Mouse (Mus musculus) urinary bladder, adult 2 months (tissue): Measurements from ENCODE around the gene Zfp870. TPM values are rescaled to one million over a fixed set of nuclear protein-coding genes. Genes with fewer than 3 reads are reported as not detected.
"Not testable (repeated sequence)": the region's sequence is repeated elsewhere in the genome, so short reads cannot be mapped to it uniquely, and the experiment has no call there.

Source experiments
- DNase-seq: peaks from one replicate; pipeline ENCODE4 v3.0.0; 2022; ENCODE audit warnings: low spot score
- polyA plus RNA-seq: library from polyadenylated mRNA; depleted of rRNA; stranded (reverse); fragments of >200 nt; gene quantifications from 2 replicates; pipeline ENCODE4 v1.2.3, GENCODE M21; 2012; rRNA removed

The Zfp870 gene
- polyA plus RNA-seq, 1 experiment, result 3.6 TPM

GRCm38 (mm10) chr17:32872091-32872490 is 19.4 kb downstream of the Zfp870 start:
- DNase-seq, result no peak

- no peak for DNase-seq
Observed at GRCm38 (mm10) chr17:32871483-32871882, 20.0 kb downstream of the Zfp870 start.

DNA sequence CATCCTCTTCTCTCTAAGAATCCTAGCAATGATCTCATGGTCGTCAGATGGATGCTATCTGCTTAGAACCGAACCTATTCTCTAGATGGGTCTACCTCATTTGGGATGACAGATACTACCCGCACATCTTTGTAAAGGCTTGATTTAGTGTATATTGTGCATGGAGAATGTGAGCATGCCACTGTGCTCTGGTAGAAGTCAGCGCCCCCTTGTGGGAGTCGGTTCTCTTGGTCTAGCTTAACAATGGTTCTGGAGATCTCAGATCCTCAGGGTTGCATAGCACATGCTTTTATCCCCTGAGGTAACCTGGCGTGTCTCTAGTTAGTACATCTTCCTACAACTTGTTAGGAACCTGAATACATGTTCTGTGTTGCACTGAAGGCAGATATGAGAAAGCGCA is 24.2 kb downstream of the Zfp870 start:
- DNase-seq, result not testable (repeated sequence)

DNA sequence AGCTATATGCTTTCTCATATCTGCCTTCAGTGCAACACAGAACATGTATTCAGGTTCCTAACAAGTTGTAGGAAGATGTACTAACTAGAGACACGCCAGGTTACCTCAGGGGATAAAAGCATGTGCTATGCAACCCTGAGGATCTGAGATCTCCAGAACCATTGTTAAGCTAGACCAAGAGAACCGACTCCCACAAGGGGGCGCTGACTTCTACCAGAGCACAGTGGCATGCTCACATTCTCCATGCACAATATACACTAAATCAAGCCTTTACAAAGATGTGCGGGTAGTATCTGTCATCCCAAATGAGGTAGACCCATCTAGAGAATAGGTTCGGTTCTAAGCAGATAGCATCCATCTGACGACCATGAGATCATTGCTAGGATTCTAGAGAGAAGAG is 34.7 kb downstream of the Zfp870 start:
- not testable (repeated sequence) for DNase-seq

GRCm38 (mm10) chr17:32851581-32851980 is 39.9 kb downstream of the Zfp870 start:
- no peak for DNase-seq

DNA sequence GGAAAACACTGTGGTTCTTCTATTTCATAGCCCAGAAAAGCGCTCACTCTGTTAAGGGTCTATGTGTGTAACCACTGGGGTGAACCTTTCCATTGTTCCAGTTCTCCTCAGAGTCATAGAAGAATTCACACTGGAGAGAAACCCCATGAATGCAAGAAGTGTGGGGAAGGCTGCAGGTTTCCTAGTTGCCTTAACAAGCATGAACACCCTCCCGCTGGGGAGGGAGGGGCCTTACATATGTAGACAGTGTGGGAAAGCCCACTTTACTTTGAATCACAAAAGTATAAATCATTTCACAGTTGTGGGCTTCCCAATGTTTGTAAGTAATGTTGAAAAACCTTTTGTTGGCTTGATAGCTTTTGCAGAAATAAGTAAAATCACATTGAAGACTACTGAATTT is 50.1 kb downstream of the Zfp870 start:
- no peak for DNase-seq

DNA sequence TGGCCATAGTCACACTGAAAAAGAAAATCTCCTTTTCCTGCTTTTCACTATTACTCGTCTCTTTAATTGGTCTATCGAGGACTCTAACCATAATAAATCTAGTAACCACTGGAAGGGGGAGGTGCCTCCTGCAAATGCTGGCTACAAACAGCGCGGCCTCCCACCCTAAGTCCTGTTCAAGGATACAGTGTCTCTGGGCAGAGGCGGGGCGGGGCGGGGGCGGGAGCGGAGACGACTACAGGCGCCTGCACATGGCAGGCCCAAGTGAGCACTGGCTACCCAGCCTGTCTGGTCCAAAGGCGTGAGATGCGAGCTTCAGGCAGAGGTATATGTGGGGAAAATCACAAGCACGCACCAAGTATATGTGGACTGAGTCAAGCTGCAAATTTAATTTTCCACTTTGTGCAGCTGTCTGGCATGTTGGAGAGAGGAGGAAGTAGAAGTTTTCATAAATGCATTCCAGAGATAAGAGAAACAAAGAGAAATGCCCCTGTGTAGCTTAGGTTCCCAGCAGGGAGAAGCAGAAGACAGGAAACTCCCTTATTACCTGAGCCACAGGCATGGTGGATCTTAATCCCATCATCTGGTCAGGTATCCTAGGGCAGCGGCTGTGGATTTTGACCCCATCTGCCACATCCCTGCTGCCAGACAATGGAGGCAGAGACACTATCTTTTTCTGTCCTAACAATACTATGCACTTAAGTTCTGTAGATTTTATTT is 52.2 kb downstream of the Zfp870 start:
- DNase-seq, result no peak

GRCm38 (mm10) chr17:32830418-32830782 is 61.0 kb downstream of the Zfp870 start:
- no peak for DNase-seq

DNA sequence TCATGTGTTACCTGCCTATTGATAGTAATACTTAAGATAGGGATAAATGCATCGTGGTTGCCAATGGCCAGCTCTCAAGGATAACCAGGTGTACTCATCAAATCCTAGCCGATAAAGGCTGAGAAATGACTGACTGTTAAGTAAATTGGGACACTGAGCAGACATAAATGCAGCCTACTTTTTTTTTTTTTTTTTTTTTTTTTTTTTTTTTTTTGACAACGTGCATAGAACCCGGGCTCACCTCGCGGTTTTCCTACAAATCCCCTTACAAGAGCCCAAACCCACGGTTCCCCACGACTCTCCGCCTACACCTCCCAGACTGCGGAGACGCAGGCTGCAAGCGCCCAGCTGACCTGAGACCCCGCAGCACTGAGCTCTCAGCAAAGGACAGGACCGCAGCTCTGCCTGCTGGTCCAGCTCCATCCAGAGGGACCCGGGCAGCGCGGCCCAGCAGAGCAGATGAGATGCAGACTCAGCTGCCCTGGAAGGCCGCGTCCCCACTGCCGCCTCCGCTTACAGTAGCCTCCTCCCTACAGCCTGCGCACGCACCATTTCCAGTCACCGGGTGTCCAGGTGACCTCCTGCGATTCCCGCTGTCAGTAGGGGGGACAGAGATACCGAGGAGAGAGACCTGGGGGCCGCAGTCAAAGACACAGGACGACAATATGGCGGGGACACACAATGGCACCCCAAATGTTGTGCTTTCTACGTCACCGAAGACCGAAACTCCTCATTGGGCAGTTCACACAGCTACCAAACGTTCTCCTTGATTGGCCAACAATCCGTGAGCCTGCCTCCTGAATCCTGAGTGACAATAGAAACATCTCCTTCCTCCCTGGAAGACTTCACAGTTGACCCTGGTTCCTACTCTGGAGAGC is 61.7 kb downstream of the Zfp870 start, which contains the start of gene Zfp799:
Gene Zfp799 (minus strand): TSS at position 722 of the 878 bp plus-strand sequence.
- peak; percentile 56 for DNase-seq

Other genes with a start within 250 kb of the Zfp870 start
- gene Cyp4f40, start 232.7 kb downstream of the Zfp870 start, polyA plus RNA-seq, result 0.19 and 0.50 TPM in 2 replicates
- gene Cyp4f15, start 206.0 kb downstream of the Zfp870 start, polyA plus RNA-seq, result 140 and 204 TPM in 2 replicates
- gene Zfp871, start 103.4 kb downstream of the Zfp870 start, polyA plus RNA-seq, result 20.1 and 22.0 TPM in 2 replicates
- gene Zfp811, start 81.7 kb downstream of the Zfp870 start, polyA plus RNA-seq, result 4.5 and 5.2 TPM in 2 replicates
- 5.5 and 7.2 TPM in 2 replicates for gene Zfp799, start 61.4 kb downstream of the Zfp870 start, polyA plus RNA-seq
- 0.10 and 0.12 TPM in 2 replicates for gene Cyp4f14, start 25.7 kb upstream of the Zfp870 start, polyA plus RNA-seq
- gene Cyp4f13, start 55.8 kb upstream of the Zfp870 start, polyA plus RNA-seq, result 66.3 and 73.1 TPM in 2 replicates
- 5.3 and 6.5 TPM in 2 replicates for gene Zfp472, start 74.2 kb upstream of the Zfp870 start, polyA plus RNA-seq
- 8.0 and 8.6 TPM in 2 replicates for gene Zfp952, start 101.5 kb upstream of the Zfp870 start, polyA plus RNA-seq
- gene Zfp763, start 141.8 kb upstream of the Zfp870 start, polyA plus RNA-seq, result 4.9 and 5.1 TPM in 2 replicates
- gene 4921501E09Rik, start 176.4 kb upstream of the Zfp870 start, polyA plus RNA-seq, result not detected in 2 replicates
- gene Zfp563, start 197.7 kb upstream of the Zfp870 start, polyA plus RNA-seq, result 4.7 and 5.5 TPM in 2 replicates
- 0.04 and 0.07 TPM in 2 replicates for gene Morc2b, start 248.0 kb upstream of the Zfp870 start, polyA plus RNA-seq